Mouse (Mus musculus) stomach, postnatal 0 days (tissue): ENCODE results near the gene Ttc39d. TPM values are rescaled to one million over a fixed set of nuclear protein-coding genes. Genes with fewer than 3 reads are reported as not detected.

Experiments
- ATAC-seq: fragments of 200-750 bp; cut with Nextera tagmentation; 2 replicates; pipeline ENCODE4 v1.8.0; 2017; ENCODE audit not compliant: low FRiP score, low TSS enrichment
- DNase-seq: peaks from one replicate; pipeline ENCODE4 v3.0.0-alpha.2; 2016; ENCODE audit warnings: low spot score
- H3K27ac ChIP-seq: fragments of 300-500 bp; sonication (generic); replicated peaks from 2 replicates; pipeline ENCODE4 v1.5.1; 2014; ENCODE audit warnings: mild to moderate bottlenecking, control low read depth
- H3K27me3 ChIP-seq: fragments of 300-500 bp; sonication (generic); 2 replicates; pipeline ENCODE4 v1.6.1; 2014; ENCODE audit warnings: low read length; ENCODE audit not compliant: control insufficient read depth, insufficient read depth
- H3K36me3 ChIP-seq: fragments of 300-500 bp; sonication (generic); 2 replicates; pipeline ENCODE4 v1.6.1; 2014; ENCODE audit warnings: low read length, mixed read lengths; ENCODE audit not compliant: control insufficient read depth, insufficient read depth
- H3K4me1 ChIP-seq: fragments of 300-500 bp; sonication (generic); replicated peaks from 2 replicates; pipeline ENCODE4 v1.6.1; 2014; ENCODE audit warnings: antibody characterized with exemption; ENCODE audit not compliant: control insufficient read depth, insufficient read depth
- H3K4me2 ChIP-seq: fragments of 300-500 bp; sonication (generic); replicated peaks from 2 replicates; pipeline ENCODE4 v1.6.1; 2014; ENCODE audit warnings: low read depth, mild to moderate bottlenecking, control low read depth, moderate library complexity
- H3K4me3 ChIP-seq: fragments of 300-500 bp; sonication (generic); 2 replicates; pipeline ENCODE4 v1.5.1; 2014; ENCODE audit warnings: low read depth, low read length, control low read depth
- H3K9ac ChIP-seq: fragments of 300-500 bp; sonication (generic); 2 replicates; pipeline ENCODE4 v1.6.1; 2014; ENCODE audit warnings: mild to moderate bottlenecking, low read length, control low read depth, mixed read lengths
- H3K9me3 ChIP-seq: fragments of 300-500 bp; sonication (generic); 2 replicates; pipeline ENCODE4 v1.6.1; 2016; ENCODE audit warnings: low read length; ENCODE audit not compliant: control insufficient read depth
- CTCF ChIP-seq: IDR thresholded peaks from 2 replicates; pipeline ENCODE4 v1.5.1; 2016; ENCODE audit warnings: antibody characterized with exemption, low read depth, mild to moderate bottlenecking, moderate library complexity
- EP300 ChIP-seq: optimal IDR thresholded peaks from 2 replicates; pipeline ENCODE3; 2016; ENCODE audit warnings: antibody characterized with exemption
- WGBS: fragments of 180-500 bp; shearing (Covaris S2); extraction: QIAGEN DNeasy Blood & Tissue Kit; methylation state at CpG from one replicate; pipeline ENCODE4 v1.1.7; 2014; 5-methylcytosine and 5-hydroxymethylcytosine counted together
- polyA plus RNA-seq: library from polyadenylated mRNA; unstranded; fragments of >200 nt; fragmentation: Nextera tagmentation; extraction: Ambion mirVana; gene quantifications from 2 replicates; pipeline ENCODE4 v1.2.1, GENCODE M21; 2015

The Ttc39d gene
- polyA plus RNA-seq, 1 experiment from 2014 or later = 0.05 TPM

GRCm38 (mm10) chr17:80233844-80234243 is 26.6 kb downstream of the Ttc39d start:
- WGBS = 92% methylated on average over 5 of the region's 5 CpGs
- TF ChIP-seq EP300 (no peak), CTCF (no peak)
- H3K9ac ChIP-seq = no peak overlapping the region
- H3K27me3 ChIP-seq = no peaks in the 10 kb centered on the region
- no peaks in the 10 kb centered on the region for H3K4me1 ChIP-seq
- no peak overlapping the region for H3K27ac ChIP-seq
- ATAC-seq (no peak), DNase-seq (no peak)
- no peaks in the 10 kb centered on the region for H3K9me3 ChIP-seq
- H3K4me2 ChIP-seq = no peak overlapping the region
- H3K4me3 ChIP-seq = no peak overlapping the region
- H3K36me3 ChIP-seq = 0 out of 2 replicates have a peak, but pooled peaks cover 3% of the 10 kb centered on the region

DNA sequence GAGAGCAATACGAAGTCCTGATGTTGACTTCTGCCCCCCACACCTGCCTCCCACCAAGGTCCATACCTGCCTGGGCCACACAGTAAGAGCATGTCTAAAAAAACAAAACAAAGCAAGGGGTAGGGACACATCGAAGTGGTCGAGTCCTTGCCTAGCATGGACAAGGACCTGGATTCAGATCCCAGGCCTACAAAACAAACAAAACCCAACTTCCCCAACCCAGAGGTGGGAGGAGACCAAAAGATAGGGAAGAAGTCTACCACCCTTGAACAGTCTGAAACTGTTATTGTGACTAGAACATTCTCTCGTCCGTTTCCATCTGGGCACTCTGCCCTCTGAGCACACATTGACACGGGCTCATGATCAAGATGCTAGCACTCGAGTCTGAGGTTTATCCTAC is 27.1 kb downstream of the Ttc39d start:
- no peak overlapping the region for H3K27ac ChIP-seq
- no peaks in the 10 kb centered on the region for H3K9me3 ChIP-seq
- no peak for DNase-seq
- H3K27me3 ChIP-seq = no peaks in the 10 kb centered on the region
- TF ChIP-seq CTCF (no peak), EP300 (no peak)
- H3K4me1 ChIP-seq = no peaks in the 10 kb centered on the region
- peaks cover 7% of the 10 kb centered on the region; the same call in 1 of the 2 replicates for H3K36me3 ChIP-seq
- H3K4me2 ChIP-seq = no peak overlapping the region
- WGBS = 74% methylated on average over 7 of the region's 7 CpGs
- no peak overlapping the region for H3K9ac ChIP-seq
- H3K4me3 ChIP-seq = no peak overlapping the region
- ATAC-seq = no peak

DNA sequence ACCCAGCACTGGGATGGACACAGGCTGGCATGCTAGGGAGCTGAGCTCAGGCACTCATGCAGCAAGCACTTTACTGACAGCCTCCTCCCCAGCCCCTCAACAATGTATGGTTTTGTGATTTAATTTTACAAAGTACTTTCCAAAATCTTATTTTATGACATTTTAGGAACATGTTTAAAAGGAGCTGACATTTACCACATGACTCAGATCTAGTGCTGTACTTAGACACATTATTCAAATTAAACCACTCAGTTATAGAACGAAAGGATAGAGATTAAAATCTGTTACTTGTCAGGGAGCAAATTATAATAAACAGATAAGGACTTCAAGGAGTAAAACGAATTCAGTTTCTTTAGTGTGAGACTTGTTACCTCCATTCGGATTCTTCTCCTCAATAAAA is 28.2 kb downstream of the Ttc39d start:
- WGBS = 58% methylated on average over 3 of the region's 3 CpGs
- Histone ChIP-seq H3K4me3 (no peak overlapping the region), H3K9ac (no peak overlapping the region), H3K36me3 (peaks cover 7% of the 10 kb centered on the region; the same call in 1 of the 2 replicates), H3K27me3 (no peaks in the 10 kb centered on the region), H3K4me2 (no peak overlapping the region), H3K4me1 (no peaks in the 10 kb centered on the region), H3K27ac (no peak overlapping the region), H3K9me3 (no peaks in the 10 kb centered on the region)
- TF ChIP-seq EP300 = no peak
- no peak for TF ChIP-seq CTCF
- ATAC-seq = no peak
- DNase-seq = no peak

DNA sequence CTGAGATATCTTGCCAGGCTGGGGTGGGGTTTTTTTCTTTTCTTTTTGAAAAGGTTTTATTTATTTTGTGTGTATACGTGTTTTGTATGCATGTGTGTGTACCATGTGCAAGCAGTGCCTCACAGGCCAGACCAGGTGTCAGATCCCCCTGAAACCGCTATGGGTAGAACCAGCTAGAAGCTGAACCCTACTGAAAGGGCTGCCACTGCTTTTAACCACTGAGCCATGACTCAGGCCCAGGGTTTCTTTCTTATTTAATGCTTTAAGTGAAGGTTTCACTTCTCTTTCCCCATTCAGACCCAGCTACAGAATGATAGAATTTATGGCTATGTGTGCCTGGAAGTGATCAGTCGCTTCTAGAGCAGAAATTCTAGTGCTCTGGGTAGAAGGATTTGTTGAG is 29.5 kb downstream of the Ttc39d start:
- WGBS = 78% methylated on average over 3 of the region's 3 CpGs
- DNase-seq (no peak), ATAC-seq (no peak)
- H3K4me3 ChIP-seq = no peak overlapping the region
- no peaks in the 10 kb centered on the region for H3K9me3 ChIP-seq
- TF ChIP-seq CTCF (no peak), EP300 (no peak)
- no peaks in the 10 kb centered on the region for H3K4me1 ChIP-seq
- H3K4me2 ChIP-seq = no peak overlapping the region
- no peak overlapping the region for H3K9ac ChIP-seq
- H3K27ac ChIP-seq = no peak overlapping the region
- H3K36me3 ChIP-seq = peaks cover 7% of the 10 kb centered on the region; the same call in 1 of the 2 replicates
- no peaks in the 10 kb centered on the region for H3K27me3 ChIP-seq

GRCm38 (mm10) chr17:80237475-80237874 is 30.2 kb downstream of the Ttc39d start:
- peaks cover 7% of the 10 kb centered on the region; the same call in 1 of the 2 replicates for H3K36me3 ChIP-seq
- no peak overlapping the region for H3K27ac ChIP-seq
- ATAC-seq (no peak), DNase-seq (no peak)
- H3K9ac ChIP-seq = no peak overlapping the region
- H3K4me1 ChIP-seq = no peaks in the 10 kb centered on the region
- TF ChIP-seq EP300 (no peak), CTCF (no peak)
- H3K4me3 ChIP-seq = no peak overlapping the region
- no peak overlapping the region for H3K4me2 ChIP-seq
- H3K27me3 ChIP-seq = no peaks in the 10 kb centered on the region
- WGBS = 92% methylated on average over 5 of the region's 5 CpGs
- H3K9me3 ChIP-seq = no peaks in the 10 kb centered on the region

GRCm38 (mm10) chr17:80241594-80241993 is 34.3 kb downstream of the Ttc39d start:
- Histone ChIP-seq H3K27ac (no peak overlapping the region), H3K36me3 (peaks cover 21% of the 10 kb centered on the region)

More at GRCm38 (mm10) chr17:80241594-80241993, 34.3 kb downstream of the Ttc39d start:
- H3K9ac ChIP-seq = no peak overlapping the region
- no peak overlapping the region for H3K4me3 ChIP-seq
- no peaks in the 10 kb centered on the region for H3K27me3 ChIP-seq
- TF ChIP-seq EP300 (no peak), CTCF (no peak)
- ATAC-seq (no peak), DNase-seq (no peak)
- H3K4me1 ChIP-seq = no peaks in the 10 kb centered on the region
- 91% methylated on average over 9 of the region's 9 CpGs for WGBS
- H3K9me3 ChIP-seq = no peaks in the 10 kb centered on the region
- H3K4me2 ChIP-seq = no peak overlapping the region
